Mouse (Mus musculus): ENCODE results near the gene Crxos.
"Not testable (repeated sequence)": the region's sequence is repeated elsewhere in the genome, so short reads cannot be mapped to it uniquely, and the experiment has no call there.

Crxos gene

DNA sequence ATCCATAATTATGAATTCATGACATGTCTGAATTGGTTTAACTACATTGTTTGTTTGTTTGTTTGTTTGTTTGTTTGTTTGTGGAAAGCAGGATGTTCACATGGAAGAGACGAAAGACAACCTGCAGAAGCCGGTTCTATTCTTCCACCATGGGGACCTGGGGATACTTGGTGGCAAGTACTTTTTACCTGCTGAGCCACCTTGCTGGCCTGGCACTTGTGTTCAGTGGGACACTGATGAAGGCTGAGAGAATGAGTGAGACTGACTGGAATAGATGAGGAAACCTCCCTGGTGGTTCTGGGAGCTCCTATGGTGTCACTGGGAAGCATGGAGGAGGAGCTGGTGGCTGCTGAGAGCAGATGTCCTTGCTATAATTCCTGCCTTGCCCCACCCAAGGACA lies at the start of gene Crxos:
Gene Crxos (plus strand): TSS at position 301 of the 400 bp plus-strand sequence.
- no peak for DNase-seq

DNA sequence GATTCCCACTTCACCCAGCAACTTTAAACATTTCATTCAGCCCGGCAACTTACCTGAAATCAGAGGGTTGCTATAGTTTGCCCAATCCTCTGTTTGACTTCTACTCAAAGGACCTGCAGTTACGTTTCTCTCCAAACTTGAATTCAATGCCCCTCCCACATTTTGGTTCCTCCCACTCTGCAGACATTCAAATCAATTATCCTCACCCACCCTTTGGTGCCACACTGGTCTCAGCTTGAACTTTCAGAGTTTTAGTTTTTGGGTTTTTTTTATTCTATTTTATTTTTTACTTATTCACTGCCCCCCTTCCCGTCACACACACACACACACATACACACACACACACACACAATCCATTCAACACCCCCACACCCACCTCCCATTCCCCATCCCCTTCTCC lies 42.8 kb upstream of the Crxos start, which contains the start of gene Obox6:
Gene Obox6 (minus strand): TSS at position 101 of the 400 bp plus-strand sequence.
- DNase-seq = no peak

DNA sequence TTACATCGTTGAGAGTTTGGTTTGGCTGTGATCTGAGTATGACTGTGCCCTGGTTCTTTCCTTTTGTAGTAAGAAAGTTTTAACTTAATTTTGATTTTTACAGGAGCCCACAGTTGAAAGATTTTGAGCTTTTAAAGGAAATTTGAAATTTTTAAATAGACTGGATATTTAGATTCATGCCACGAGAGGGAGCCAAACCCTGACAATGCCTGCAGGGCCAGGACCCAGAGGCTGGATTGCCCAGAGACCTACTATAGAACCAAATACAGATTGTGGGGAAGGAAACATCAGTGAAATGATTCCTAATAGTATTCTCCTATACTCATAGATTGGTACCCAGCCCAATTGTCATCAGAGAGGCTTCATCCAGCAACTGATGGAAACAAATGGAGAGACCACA lies 22.8 kb upstream of the Crxos start:
- DNase-seq = peak; percentile 53

DNA sequence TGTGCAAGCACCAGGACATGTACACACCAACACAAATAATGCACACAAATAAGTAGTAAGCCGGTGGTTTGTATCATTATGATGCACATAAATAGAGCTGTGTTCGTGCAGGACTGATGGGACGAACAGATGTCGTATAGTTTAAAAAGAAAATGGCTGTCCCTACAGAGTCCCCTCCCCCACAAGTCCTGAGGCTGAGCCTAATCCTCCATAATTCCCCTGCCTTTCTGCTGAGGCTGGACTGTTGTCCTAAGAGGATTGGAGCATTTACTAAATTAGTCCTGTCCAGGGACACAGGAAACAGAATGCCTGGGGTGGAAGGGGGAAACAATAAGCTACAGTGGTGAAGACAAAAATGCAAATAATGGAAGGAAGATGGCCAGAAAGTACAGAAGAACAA lies 18.3 kb upstream of the Crxos start:
- DNase-seq = peak; percentile 90

DNA sequence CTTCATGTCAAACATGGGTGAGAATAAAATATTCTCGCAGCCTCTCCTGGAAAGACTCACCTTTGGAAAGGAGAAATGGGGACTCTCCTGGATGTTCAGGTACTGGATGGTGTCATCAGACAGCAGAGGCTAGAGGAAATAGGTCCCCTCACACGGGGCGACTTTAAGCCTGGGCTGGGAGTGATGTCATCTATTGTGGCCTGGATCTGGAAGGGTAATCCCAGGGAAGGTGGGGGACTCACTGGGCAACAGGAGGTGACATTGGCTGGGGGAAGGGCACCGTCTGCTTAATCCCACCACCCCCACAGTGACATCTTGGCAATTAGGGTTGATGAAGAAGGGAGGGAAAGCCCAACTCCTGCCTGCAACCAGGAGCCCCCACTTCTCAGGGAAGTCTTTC lies 2.7 kb upstream of the Crxos start, which contains the start of gene Crx:
Gene Crx (minus strand): TSS at position 213 of the 400 bp plus-strand sequence.
- DNase-seq = peak; percentile 92

DNA sequence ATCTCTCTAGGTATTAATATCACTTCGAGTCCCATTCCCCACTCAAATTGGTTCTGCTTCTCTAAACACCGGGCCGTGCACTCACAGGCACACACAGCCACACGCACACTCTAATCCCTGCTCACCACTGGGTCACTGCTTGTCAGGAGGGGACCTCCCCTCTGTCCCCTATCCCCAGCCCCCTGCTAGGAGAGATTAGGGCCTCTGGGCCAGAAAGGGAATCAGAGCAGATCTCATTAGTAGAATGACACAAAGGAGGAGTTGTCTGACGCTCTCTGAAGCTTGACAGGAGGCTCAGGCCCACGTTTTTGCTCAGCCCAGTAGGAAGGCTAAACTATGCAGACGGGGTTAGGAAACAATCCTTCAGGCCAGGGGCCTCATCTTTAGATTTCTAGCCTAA lies 1.0 kb upstream of the Crxos start:
- peak; percentile 96 for DNase-seq

DNA sequence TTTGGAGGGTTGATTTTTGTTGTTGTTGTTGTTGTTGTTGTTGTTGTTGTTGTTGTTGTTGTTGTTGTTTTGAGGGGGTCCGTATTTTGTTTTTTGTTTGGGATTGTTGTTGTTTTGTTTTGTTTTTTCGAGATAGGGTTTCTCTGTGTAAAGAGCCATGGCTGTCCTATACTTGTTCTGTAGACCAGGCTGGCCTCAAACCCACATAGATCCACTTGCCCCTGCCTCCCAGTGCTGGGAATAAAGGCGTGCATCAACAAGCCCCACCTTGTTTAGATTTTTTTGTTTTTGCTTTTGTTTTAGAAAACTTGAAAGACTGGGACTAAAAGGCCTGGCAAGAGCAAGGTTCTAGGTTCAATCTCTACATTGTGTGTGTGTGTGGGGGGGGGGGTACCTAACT lies 586 bp upstream of the Crxos start:
- DNase-seq = no peak

DNA sequence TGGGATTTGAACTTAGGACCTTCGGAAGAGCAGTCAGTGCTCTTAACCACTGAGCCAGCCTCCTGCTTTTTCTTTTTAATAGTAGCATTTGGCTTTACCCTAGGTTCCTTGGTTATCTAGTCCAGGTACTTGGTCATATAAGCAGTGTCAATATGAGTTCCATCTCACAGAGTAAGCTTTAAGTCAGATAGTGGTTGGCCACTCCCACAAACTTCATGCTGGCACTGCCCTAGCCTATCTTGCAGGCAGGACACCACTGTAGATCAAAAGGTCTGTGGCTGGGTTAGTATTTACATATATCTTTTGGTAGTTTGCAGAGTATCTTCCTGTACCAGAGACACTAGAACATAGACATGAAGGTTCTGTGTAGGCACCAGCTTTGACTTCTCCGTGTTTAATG lies 1.7 kb downstream of the Crxos start:
- DNase-seq = no peak

DNA sequence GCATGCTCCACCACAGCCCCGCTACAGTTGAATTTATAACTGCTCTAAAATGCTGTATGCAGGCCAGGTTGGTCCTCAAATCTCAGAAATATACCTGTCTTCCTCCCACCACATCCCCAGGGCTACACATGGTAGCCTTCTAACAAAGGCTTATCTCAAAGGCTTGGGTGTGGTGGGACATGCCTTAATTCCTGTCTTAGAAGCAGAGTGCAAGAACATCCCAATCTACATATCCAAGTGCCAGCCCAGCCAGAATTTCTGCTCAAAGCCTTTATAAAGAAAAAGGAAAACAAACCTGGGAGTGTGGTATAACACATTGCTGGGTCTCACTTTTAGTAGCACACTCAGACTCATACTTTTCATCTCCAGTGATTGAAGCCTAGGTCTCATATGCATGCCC lies 11.8 kb downstream of the Crxos start:
- DNase-seq = no peak

DNA sequence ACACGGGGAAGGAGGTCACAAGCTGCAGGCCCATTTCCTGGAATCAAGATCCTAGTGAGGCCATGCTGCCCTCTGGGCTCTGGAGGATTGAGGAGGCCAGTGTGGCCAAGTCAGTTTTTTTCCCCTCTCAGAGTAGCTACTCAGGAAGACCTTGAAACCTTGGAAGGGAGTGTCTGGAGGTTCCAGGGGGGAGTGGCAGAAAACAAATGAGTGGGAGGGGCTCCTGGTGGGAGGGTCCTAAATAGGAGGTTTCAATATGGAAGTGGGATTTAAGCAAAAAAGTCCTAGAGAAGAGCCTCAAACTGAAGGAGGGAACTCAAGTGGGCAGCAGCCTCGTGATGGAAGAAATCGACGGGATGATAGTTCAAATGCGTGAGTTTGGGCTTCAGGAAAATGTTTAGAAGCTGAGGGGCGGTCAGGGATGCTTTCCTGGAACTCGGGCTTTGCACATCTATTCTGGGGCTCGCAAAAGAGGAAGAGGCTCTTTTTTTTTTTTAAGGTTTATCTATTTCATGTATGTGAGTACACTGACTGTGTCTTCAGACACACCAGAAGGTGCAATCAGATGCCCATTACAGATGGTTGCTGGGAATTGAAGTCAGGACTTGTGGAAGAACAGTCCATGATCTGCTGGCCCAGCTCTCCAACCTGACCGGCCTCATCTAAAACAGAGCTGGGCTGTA lies 19.1 kb downstream of the Crxos start:
- DNase-seq = no peak

DNA sequence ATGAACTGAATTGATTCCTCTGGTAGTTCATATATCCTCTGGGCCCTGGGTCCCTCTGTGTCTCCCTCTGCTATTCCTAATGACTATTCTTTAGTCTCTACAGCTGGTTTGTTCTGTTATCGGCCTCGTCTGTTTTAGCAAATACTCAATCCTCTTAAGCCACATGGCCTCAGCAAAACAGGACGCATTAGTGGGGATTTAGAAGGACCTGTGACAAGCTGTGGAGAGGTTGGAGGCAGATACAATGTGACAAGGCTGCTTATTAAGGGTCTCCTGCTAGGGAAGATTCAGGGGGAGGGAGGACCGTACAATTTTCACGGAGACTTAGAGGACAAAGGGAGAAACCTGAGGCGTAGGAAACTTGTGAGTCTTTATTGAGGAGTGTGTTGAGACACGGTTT lies 23.4 kb downstream of the Crxos start:
- DNase-seq = peak; percentile 90

DNA sequence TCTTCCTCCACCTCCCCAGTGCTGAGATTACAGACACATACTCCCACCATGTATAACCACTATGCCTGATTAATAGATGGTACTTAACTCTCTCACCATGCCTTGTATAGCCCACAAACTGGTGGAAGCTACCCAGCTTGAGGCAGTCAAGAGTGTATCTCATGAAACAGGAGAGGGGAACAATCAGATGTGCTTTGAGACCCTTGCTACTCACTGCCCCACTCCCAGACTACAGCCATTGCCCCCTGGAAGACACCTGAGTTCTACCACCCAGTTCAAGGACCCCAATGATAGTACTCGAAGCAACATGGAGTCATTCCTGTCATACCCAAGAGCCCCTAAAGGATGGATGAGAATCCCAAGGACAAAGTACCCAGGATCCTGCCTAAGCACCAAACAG lies 24.2 kb downstream of the Crxos start:
- DNase-seq = no peak

DNA sequence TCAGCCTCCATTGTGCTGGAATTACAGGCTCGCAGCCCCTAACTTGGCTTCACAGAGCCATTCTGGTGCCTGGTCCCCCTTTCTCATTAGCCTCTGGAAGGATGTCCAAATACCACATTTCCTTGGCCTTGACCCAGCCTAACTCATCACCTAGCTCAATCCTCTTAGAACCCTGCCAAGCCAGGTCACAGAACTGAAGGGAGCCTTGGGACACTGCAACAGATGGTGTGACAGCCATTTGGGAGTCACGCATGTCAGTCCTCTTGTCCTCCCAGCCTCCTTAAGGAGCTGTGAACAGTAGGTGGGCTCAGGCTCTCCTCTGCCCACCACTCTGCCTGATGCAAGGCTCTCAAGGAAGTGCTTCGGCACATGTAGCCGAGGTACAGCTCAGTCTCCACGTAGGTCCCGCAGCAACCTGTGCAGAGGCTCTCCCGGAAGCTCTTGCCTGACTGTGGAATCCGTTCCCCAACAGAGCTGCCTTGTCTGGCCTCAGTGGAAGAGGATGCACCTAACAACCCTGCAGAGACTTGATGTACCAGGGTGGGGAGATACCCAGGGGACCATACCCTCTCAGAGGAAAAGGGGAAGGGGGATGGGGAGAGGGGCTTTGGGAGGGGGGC lies 25.7 kb downstream of the Crxos start:
- DNase-seq = peak; percentile 70

DNA sequence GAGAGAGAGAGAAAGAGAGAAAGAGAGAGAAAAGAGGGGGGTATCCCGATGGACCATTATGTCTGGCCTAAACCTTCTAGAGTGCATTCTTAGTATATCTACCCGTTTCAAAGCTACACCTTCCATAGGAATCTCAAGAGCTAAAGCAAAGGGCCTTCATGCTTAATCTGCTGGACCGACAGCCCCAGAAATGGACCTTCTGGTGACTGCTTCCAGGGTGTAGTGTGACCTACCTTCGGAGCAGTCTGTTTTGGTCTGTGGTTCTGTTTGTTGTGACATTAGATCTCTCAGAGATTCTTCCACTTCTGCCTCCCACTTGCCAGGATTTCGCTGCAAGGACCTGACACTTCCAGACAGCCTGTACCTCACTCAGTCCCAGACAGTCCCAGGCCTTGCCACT lies 28.1 kb downstream of the Crxos start:
- no peak for DNase-seq

DNA sequence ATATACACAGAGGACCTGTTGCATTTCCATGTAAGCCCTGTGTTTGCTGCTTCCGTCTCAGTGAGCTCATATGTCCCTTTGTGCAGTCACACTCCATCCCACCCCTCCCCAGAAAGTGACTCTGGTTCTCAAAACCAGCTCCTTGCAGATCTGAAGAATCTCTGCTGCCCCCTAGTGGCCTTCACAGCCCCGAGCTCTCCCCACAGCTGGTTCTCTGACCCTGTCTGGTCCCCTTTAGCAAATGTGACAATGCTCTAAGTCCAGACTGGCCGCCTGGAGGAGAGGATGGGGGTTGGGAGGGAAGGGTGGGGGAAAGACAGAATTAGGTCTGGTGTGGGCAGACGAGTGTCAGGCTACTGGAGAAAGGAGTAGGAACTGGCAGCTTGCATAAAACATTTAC lies 29.8 kb downstream of the Crxos start:
- DNase-seq = peak; percentile 97

DNA sequence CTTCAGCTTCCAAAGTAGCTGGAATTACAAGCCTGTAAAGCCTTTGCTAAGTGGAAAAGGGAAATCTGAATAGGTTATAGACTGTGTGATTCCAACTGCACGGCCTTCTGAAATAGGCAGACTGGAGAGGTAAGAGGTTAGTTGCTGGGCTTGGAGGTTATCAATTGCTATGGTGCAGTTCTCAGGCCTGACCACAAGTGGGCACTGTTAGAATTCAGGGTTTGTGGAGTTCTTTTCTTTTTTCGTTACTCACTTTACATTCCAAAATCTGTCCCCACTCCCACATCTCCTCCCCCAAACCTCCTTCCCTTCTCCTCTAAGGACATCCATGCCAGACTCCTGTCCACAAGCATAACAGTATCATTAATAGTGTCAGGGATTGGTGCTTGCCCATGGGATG lies 31.8 kb downstream of the Crxos start:
- peak; percentile 73 for DNase-seq

DNA sequence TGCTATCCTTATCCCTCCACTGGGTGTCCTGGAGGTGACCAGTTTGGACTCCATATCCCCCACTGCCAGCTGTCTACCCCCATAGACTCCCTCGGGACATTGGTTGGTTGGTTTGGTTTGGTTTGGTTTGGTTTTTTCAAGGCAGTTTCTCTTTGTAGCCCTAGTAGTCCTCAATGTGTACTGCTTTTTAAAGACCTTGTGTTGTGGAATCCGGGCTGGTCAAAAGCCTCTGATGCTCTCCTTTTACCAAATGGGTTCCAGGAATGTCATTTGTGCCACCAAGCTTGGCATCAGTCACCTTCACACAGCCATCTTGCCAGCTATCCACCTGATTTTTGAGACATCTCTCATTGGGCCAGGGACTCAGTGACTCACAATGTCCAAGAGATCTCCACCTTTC lies 32.3 kb downstream of the Crxos start:
- no peak for DNase-seq

DNA sequence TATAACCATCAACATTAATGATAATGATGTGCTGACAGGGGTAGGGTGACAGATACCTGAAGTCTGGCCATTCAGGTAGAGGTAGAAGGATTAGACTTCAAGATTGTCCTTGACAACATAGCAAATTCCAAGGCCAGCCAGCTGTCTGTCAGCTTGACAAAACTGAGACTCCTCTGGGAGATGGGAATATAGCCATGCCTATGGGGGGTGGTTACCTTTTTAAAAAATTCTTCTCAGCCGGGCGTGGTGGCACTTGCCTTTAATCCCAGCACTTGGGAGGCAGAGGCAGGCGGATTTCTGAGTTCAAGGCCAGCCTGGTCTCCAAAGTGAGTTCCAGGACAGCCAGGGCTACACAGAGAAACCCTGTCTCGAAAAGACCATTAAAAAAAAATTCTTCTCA lies 33.3 kb downstream of the Crxos start:
- DNase-seq = not testable (repeated sequence)

DNA sequence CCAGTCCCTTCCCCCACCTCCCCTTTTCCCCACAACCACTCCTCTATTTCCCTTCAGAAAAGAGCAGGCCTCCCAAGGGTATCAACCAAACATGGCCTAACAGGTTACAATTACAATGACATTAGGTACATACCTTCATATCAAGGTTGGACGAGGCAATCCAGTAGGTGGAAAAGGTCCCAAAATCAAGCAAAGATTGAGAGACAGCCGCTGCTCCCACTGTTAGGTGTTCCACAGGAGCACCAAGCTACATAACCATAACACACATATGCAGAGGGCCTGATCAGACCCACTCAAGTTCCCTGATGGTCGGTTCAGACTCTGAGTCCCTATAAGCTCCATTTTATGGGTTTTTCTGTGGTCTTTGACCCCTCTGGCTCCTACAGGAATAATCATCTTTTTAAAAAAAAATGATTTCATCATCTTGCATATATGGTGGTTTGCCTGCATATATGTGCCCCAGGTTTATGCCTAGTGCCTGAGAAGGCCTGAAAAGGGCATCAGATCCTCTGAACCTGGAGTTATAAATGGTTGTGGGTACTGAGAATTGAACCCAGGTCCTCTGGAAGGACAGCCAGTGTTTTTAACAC lies 33.8 kb downstream of the Crxos start:
- no peak for DNase-seq

DNA sequence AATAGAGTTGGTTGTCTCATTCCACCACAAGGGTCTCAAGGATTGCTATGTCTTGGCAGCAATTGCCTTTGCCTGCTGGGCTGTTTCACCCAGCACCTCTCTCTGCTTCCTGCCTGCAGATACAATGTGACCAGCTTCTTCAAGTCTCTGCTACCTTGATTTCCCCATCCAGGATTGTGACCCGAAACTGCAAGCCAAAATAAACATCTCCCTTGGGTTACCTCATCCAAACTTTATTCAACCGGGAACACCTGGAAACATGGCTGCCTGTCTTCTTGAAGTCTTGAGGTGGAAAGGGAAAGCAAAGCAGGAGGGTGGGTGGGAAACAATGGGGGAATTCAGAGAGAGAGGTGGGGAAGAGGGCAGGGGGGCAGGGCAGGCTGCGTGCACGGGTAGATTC lies 34.6 kb downstream of the Crxos start:
- no peak for DNase-seq

DNA sequence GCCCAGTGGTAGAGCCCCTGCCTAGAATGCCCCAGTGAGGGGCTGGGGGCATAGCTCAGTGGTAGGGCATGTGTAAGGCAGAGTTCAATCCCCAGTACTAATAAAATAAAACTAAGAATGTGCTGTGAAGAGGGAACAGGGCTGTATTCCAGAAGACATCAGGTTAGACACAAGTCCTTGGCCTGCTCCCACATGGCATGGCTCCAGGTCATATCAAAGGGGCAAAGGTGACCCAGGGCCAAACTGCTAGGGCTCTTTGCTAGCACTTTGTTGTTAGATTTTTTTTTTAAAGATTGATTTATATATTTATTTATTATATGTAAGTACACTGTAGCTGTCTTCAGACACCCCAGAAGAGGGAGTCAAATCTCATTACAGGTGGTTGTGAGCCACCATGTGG lies 36.0 kb downstream of the Crxos start:
- DNase-seq = no peak

DNA sequence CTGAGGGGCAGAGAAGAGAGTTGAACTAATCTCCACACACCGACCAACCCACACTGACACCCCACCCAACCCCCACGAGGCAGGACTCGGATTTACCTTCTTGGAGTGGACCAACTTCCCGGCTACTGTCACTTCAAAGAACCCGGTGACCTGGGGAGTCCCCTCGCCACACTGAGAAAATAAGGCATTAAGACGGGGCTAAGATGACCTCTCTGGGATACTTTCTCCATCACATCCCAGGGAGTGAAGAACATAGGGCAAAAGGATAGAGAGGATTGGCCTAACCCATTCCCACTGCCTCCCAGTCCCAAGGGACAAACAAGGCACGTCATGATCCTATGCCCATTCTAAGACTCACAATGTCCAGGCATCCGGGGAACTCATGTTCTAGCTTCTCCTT lies 37.5 kb downstream of the Crxos start:
- no peak for DNase-seq

DNA sequence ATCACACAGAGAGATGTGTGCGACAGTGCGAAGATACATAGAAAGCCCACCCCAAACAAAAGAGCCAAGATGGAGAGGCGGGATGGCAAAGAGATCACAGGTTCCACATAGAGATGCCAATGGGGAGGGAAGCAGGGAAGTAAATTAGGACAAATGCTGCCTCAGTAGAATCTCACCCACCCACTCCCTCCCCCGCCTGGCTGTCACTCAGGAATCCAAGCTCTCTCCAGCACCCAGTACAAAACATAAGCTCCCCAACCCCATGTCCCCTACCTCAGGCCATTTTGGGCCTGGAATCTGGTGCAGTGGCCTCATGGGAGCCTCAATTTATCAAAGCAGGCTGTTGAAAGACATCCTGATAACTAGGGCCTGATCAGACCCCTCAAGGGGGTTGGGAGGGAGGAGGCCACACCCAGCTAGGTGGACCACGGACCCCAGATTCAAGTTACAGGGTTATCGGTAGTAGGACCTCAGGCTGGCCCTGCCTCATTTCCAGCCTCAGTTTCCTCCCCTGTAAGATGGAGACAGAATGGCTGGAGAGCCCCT lies 38.3 kb downstream of the Crxos start:
- DNase-seq = no peak

DNA sequence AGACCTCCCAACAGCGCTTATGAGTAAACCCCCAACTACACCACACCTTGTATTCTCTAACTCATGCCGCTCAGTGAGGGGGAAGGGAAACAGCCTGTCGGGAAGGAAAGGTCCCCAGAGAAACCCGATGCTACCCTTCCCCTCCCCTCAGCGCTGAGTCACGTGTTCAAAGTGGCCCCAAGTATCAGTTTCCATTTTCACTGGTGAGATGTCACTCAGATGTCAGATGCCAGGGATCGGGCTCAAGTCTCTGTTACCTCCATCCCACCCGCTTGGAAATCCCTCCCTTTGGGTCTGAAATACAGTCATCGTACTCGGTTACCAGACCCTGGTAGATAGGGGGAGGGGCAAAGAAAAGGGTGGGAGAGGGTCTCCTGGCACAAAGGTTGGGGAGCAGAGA lies 39.4 kb downstream of the Crxos start:
- DNase-seq = peak; percentile 64

Measured in retina, postnatal 1 day (tissue).